Mouse (Mus musculus): ENCODE data around the gene Wdr26. TPM values are rescaled to one million over a fixed set of nuclear protein-coding genes. Genes with fewer than 3 reads are reported as not detected.

Wdr26 gene
- polyA plus RNA-seq, 1 experiment from 2014 or later = 40.0 TPM

Other genes with a start within 250 kb of the Wdr26 start
- 1.6 and 1.7 TPM in 2 replicates for gene Ephx1, start 191.1 kb downstream of the Wdr26 start, polyA plus RNA-seq (2014; fragmentation: Nextera tagmentation; extraction: Ambion mirVana)
- not detected in 2 replicates for gene 9130409I23Rik, start 160.8 kb downstream of the Wdr26 start, polyA plus RNA-seq (2014; fragmentation: Nextera tagmentation; extraction: Ambion mirVana)
- gene Nvl, start 67.8 kb downstream of the Wdr26 start, polyA plus RNA-seq (2014; fragmentation: Nextera tagmentation; extraction: Ambion mirVana) = 38.1 and 38.8 TPM in 2 replicates
- 77.6 and 82.7 TPM in 2 replicates for gene Cnih4, start 67.3 kb downstream of the Wdr26 start, polyA plus RNA-seq (2014; fragmentation: Nextera tagmentation; extraction: Ambion mirVana)
- 0.12 TPM in 1 of 2 replicates, not detected in the other for gene Cnih3, start 140.6 kb upstream of the Wdr26 start, polyA plus RNA-seq (2014; fragmentation: Nextera tagmentation; extraction: Ambion mirVana)